Mouse (Mus musculus) layer of hippocampus, adult 18-20 months (tissue): ENCODE measurements around the gene Vsx2. TPM values are rescaled to one million over a fixed set of nuclear protein-coding genes. Genes with fewer than 3 reads are reported as not detected.
"Not testable (repeated sequence)": the region's sequence is repeated elsewhere in the genome, so short reads cannot be mapped to it uniquely, and the experiment has no call there.

Experiments used
- DNase-seq, 2 experiments: peaks; one replicate each; pipeline ENCODE4 v3.0.0; 2022; ENCODE audit warnings: low spot score in 2 of 2
- long read RNA-seq: library from polyadenylated mRNA; stranded (forward); transcript quantifications from one replicate; pipeline ENCODE4 v2.0.0, GENCODE M21; 2021
- total RNA-seq, 2 experiments: library from RNA; stranded (reverse); gene quantifications; 2 replicates each; pipeline ENCODE4 v1.2.3; 2021

Gene Vsx2
- total RNA-seq, result under 1 TPM; 0.23 to 0.27 TPM
- long read RNA-seq, result 0 reads

GRCm38 (mm10) chr12:84569336-84569970 lies at the start of gene Vsx2:
Vsx2 (plus strand) TSS chr12:84569762.
- DNase-seq, result no peak

- DNase-seq, result no peak
These were observed 45.8 kb upstream of the Vsx2 start for GRCm38 (mm10) chr12:84523728-84524127.

- DNase-seq, result no peak
These were observed 45.2 kb upstream of the Vsx2 start for GRCm38 (mm10) chr12:84524147-84525050.

- DNase-seq, result no peak
These were observed 44.1 kb upstream of the Vsx2 start for GRCm38 (mm10) chr12:84525422-84525821.

- DNase-seq, result no peak
These were observed 39.1 kb upstream of the Vsx2 start for GRCm38 (mm10) chr12:84530426-84530825.

- DNase-seq, result peak; percentile 32 to 58
These were observed 37.4 kb upstream of the Vsx2 start for GRCm38 (mm10) chr12:84531906-84532829.

GRCm38 (mm10) chr12:84532830-84533199 lies 36.7 kb upstream of the Vsx2 start:
- no peak for DNase-seq

- DNase-seq, result no peak
These were observed 35.7 kb upstream of the Vsx2 start for GRCm38 (mm10) chr12:84533706-84534486.

- not testable (repeated sequence) for DNase-seq
These were observed 30.0 kb upstream of the Vsx2 start for GRCm38 (mm10) chr12:84539537-84539936.

- DNase-seq, result no peak
These were observed 28.1 kb upstream of the Vsx2 start for GRCm38 (mm10) chr12:84541391-84541958.

- peak in 1 of 2 experiments; percentile 67 for DNase-seq
These were observed 23.5 kb upstream of the Vsx2 start for GRCm38 (mm10) chr12:84546028-84546427.

GRCm38 (mm10) chr12:84546577-84547085 lies 22.9 kb upstream of the Vsx2 start:
- no peak for DNase-seq

- DNase-seq, result no peak
These were observed 21.3 kb upstream of the Vsx2 start for GRCm38 (mm10) chr12:84548251-84548650.

GRCm38 (mm10) chr12:84555218-84555617 lies 14.3 kb upstream of the Vsx2 start:
- no peak for DNase-seq

GRCm38 (mm10) chr12:84562558-84562957 lies 7.0 kb upstream of the Vsx2 start:
- no peak for DNase-seq

- DNase-seq, result no peak
These were observed 2.0 kb upstream of the Vsx2 start for GRCm38 (mm10) chr12:84567576-84567975.

- no peak for DNase-seq
These were observed 573 bp downstream of the Vsx2 start for GRCm38 (mm10) chr12:84569976-84570693.

- no peak for DNase-seq
These were observed 1.3 kb downstream of the Vsx2 start for GRCm38 (mm10) chr12:84570694-84571415.
